ENCODE assay signal across 8 mouse cellular contexts in genomic region chr9:13826391-13826805, GRCm38 (mm10). TPM values are rescaled to one million over a fixed set of nuclear protein-coding genes. Genes with fewer than 3 reads are reported as not detected.
DNase-seq lines count a peak whose midpoint lies in the region; ATAC-seq and TF ChIP-seq lines count a peak whose summit lies in the region.

No protein-coding gene starts in this region.

- peak overlapping the region; percentile 98 for H3K27ac ChIP-seq in heart, embryonic 12.5 days (ENCODE audit: poor library complexity, severe bottlenecking)
- H3K27ac ChIP-seq in forebrain, embryonic 11.5 days (ENCODE audit: low read depth, low read length): peak overlapping the region; percentile 97
- peak overlapping the region; percentile 87 for H3K27ac ChIP-seq in kidney, adult 2 months (ENCODE audit: insufficient read depth, low read depth, low read length)
- peak overlapping the region; percentile 99 for H3K27ac ChIP-seq in lung, embryonic 14.5 days (ENCODE audit: low read depth)
- H3K27ac ChIP-seq in olfactory bulb, adult 2 months (ENCODE audit: insufficient read depth, low read depth, low read length): peak overlapping the region; percentile 78

- TF ChIP-seq POLR2A in kidney, adult 2 months (IDR thresholded peaks at IDR 0.05; ENCODE audit: low read depth, low read length): no peak
- TF ChIP-seq POLR2A in olfactory bulb, adult 2 months (IDR thresholded peaks at IDR 0.05; ENCODE audit: insufficient read depth, low read depth, low read length): no peak

- DNase-seq in heart, postnatal 14 days: no peak
- DNase-seq in R1 (ENCODE audit: low read depth, low spot score): peak; percentile 87
- no peak for DNase-seq in forebrain, embryonic 11.5 days (ENCODE audit: low spot score)
- DNase-seq in kidney, adult 2 months: peak; percentile 88
- peak; percentile 79 for DNase-seq in lung, embryonic 14.5 days

- H3K27me3 ChIP-seq in heart, embryonic 12.5 days (replicated peaks): no peaks in the 10 kb centered on the region
- H3K27me3 ChIP-seq in forebrain, embryonic 11.5 days (ENCODE audit: control insufficient read depth, insufficient read depth, low read length): no peaks in the 10 kb centered on the region
- no peaks in the 10 kb centered on the region for H3K27me3 ChIP-seq in kidney, adult 2 months (replicated peaks; ENCODE audit: control insufficient read depth, insufficient read depth, low read length)
- no peaks in the 10 kb centered on the region for H3K27me3 ChIP-seq in lung, embryonic 14.5 days (ENCODE audit: insufficient read depth, low read length)

- H3K4me2 ChIP-seq in heart, embryonic 12.5 days: peak overlapping the region; percentile 85
- H3K4me2 ChIP-seq in forebrain, embryonic 11.5 days (ENCODE audit: low read depth, low read length, severe bottlenecking): peak overlapping the region; percentile 73
- peak overlapping the region; percentile 87 for H3K4me2 ChIP-seq in lung, embryonic 14.5 days

- intact Hi-C loops in heart, postnatal 14 days (cut with DNase I): loop anchor here (5.0 kb wide), 2 partner anchors 79 to 451 kb away; partner anchors contain the start of genes Mtmr2 and Sesn3

- peak overlapping the region; percentile 86 for H3K4me3 ChIP-seq in heart, embryonic 12.5 days
- peak overlapping the region; percentile 91 for H3K4me3 ChIP-seq in forebrain, embryonic 11.5 days (ENCODE audit: low read depth, low read length)
- H3K4me3 ChIP-seq in kidney, adult 2 months (ENCODE audit: insufficient read depth, low read depth, low read length): peak overlapping the region; percentile 67
- H3K4me3 ChIP-seq in lung, embryonic 14.5 days (ENCODE audit: low read depth, low read length): peak overlapping the region; percentile 89
- H3K4me3 ChIP-seq in olfactory bulb, adult 2 months (ENCODE audit: insufficient read depth, low read depth, low read length): peak overlapping the region; percentile 72

- H3K9ac ChIP-seq in heart, embryonic 12.5 days: peak overlapping the region; percentile 88
- peak overlapping the region; percentile 95 for H3K9ac ChIP-seq in forebrain, embryonic 11.5 days (ENCODE audit: low read length)
- H3K9ac ChIP-seq in lung, embryonic 14.5 days: peak overlapping the region; percentile 93

- no peak for TF ChIP-seq CTCF in kidney, adult 2 months (conservative IDR thresholded peaks at IDR 0.05; ENCODE audit: insufficient read depth, insufficient read length, low read depth, low read length)
- TF ChIP-seq CTCF in lung, embryonic 14.5 days (IDR thresholded peaks at IDR 0.05; ENCODE audit: low read depth): no peak
- TF ChIP-seq CTCF in olfactory bulb, adult 2 months (IDR thresholded peaks at IDR 0.05; ENCODE audit: insufficient read depth, low read depth, low read length): no peak

- H3K36me3 ChIP-seq in heart, embryonic 12.5 days: peaks cover 17% of the 10 kb centered on the region
- no peaks in the 10 kb centered on the region; the same call in 1 of the 2 replicates for H3K36me3 ChIP-seq in forebrain, embryonic 11.5 days (ENCODE audit: control insufficient read depth, insufficient read depth, low read length)
- peaks cover under 1% of the 10 kb centered on the region; the same call in 1 of the 2 replicates for H3K36me3 ChIP-seq in kidney, adult 2 months (ENCODE audit: control insufficient read depth, insufficient read depth, low read length)
- H3K36me3 ChIP-seq in lung, embryonic 14.5 days (ENCODE audit: insufficient read depth): peaks cover 14% of the 10 kb centered on the region

- under 1% methylated on average over 31 of the region's 31 CpGs for WGBS in heart, embryonic 12.5 days
- under 1% methylated on average over 31 of the region's 31 CpGs for WGBS in forebrain, embryonic 11.5 days
- under 1% methylated on average over 31 of the region's 31 CpGs for WGBS in kidney, adult 2 months
- WGBS in lung, embryonic 14.5 days: 0% methylated on average over 31 of the region's 31 CpGs
- under 1% methylated on average over 31 of the region's 31 CpGs for WGBS in olfactory bulb, adult 2 months

- no peaks in the 10 kb centered on the region for H3K9me3 ChIP-seq in heart, embryonic 12.5 days (replicated peaks)
- no peaks in the 10 kb centered on the region for H3K9me3 ChIP-seq in forebrain, embryonic 11.5 days (ENCODE audit: control insufficient read depth, low read length)
- H3K9me3 ChIP-seq in lung, embryonic 14.5 days (ENCODE audit: low read depth, low read length): no peaks in the 10 kb centered on the region

- peak; percentile 39 for ATAC-seq in heart, embryonic 12.5 days (ENCODE audit: insufficient number of reproducible peaks, low FRiP score)
- ATAC-seq in forebrain, embryonic 11.5 days (replicated peaks; ENCODE audit: low FRiP score): peak; percentile 32
- ATAC-seq in lung, embryonic 14.5 days (ENCODE audit: insufficient read depth): peak; percentile 11
- ATAC-seq in monocyte, adult 5-6 weeks (replicated peaks; ENCODE audit: insufficient number of reproducible peaks, low FRiP score, low TSS enrichment, poor library complexity, severe bottlenecking): no peak

- H3K4me1 ChIP-seq in heart, embryonic 12.5 days (replicated peaks): peaks cover 19% of the 10 kb centered on the region
- H3K4me1 ChIP-seq in forebrain, embryonic 11.5 days (replicated peaks; ENCODE audit: control insufficient read depth, insufficient read depth, low read length): peaks cover 6% of the 10 kb centered on the region
- no peaks in the 10 kb centered on the region; the same call in 1 of the 2 replicates for H3K4me1 ChIP-seq in kidney, adult 2 months (ENCODE audit: control insufficient read depth, insufficient read depth, low read length)
- peaks cover 16% of the 10 kb centered on the region for H3K4me1 ChIP-seq in lung, embryonic 14.5 days (ENCODE audit: insufficient read depth)
- H3K4me1 ChIP-seq in olfactory bulb, adult 2 months (ENCODE audit: control insufficient read depth, insufficient read depth, low read length): 0 out of 2 replicates have a peak, but pooled peaks cover 6% of the 10 kb centered on the region

RNA-seq across cellular contexts. Expression of gene Cep57, which starts 0.5 kb away (rescaled TPM):
- polyA plus RNA-seq in heart, embryonic 12.5 days (2016; fragmentation: Nextera tagmentation; extraction: Ambion mirVana): 41.0 and 42.7 TPM in 2 replicates
- 10 to 100 TPM; 14.0 to 14.1 TPM for total RNA-seq in heart, postnatal 14 days (2021)
- 74.5 and 85.8 TPM in 2 replicates for polyA plus RNA-seq in forebrain, embryonic 11.5 days (2014; fragmentation: Nextera tagmentation; extraction: Ambion mirVana)
- 7.9 and 9.0 TPM in 2 replicates for polyA plus RNA-seq in kidney, adult 2 months (2012; rRNA removed)
- 57.3 and 62.1 TPM in 2 replicates for polyA plus RNA-seq in lung, embryonic 14.5 days (2014; fragmentation: Nextera tagmentation; extraction: Ambion mirVana)
- not detected in 2 replicates for polyA plus RNA-seq in olfactory bulb, adult 2 months (2012; ENCODE audit: insufficient read depth, insufficient read length, low replicate concordance, missing spikeins)
- 51.4 to 62.9 TPM (median 54.6 TPM) in 3 replicates for total RNA-seq in monocyte, adult 5-6 weeks (2017)

RNA-seq across cellular contexts. Expression of gene Fam76b, which starts 1.1 kb away (rescaled TPM):
- polyA plus RNA-seq in heart, embryonic 12.5 days (2016; fragmentation: Nextera tagmentation; extraction: Ambion mirVana): 19.8 and 21.3 TPM in 2 replicates
- total RNA-seq in heart, postnatal 14 days (2021): 10 to 100 TPM; 15.7 to 16.7 TPM
- polyA plus RNA-seq in forebrain, embryonic 11.5 days (2014; fragmentation: Nextera tagmentation; extraction: Ambion mirVana): 34.9 and 35.3 TPM in 2 replicates
- polyA plus RNA-seq in kidney, adult 2 months (2012; rRNA removed): 3.3 and 4.0 TPM in 2 replicates
- 28.1 and 29.8 TPM in 2 replicates for polyA plus RNA-seq in lung, embryonic 14.5 days (2014; fragmentation: Nextera tagmentation; extraction: Ambion mirVana)
- not detected in 2 replicates for polyA plus RNA-seq in olfactory bulb, adult 2 months (2012; ENCODE audit: insufficient read depth, insufficient read length, low replicate concordance, missing spikeins)
- 107 to 123 TPM (median 121 TPM) in 3 replicates for total RNA-seq in monocyte, adult 5-6 weeks (2017)

Comparison
In these comparisons a context has a peak if more than half of its experiments do, and no peak if none do; other contexts are left out.
1. DNase-seq: peak in R1 (single experiment), kidney, adult 2 months (single experiment) and lung, embryonic 14.5 days (single experiment); none in heart, postnatal 14 days (0 of 2) and forebrain, embryonic 11.5 days (single experiment).
2. Peak in every context shown above with its lines, with median percentiles within 50 percentile points of each other: H3K27ac ChIP-seq, H3K4me2 ChIP-seq, H3K4me3 ChIP-seq and H3K9ac ChIP-seq.